Mouse (Mus musculus): ENCODE results near the gene Sirt2.

GRCm38 (mm10) chr7:28780857-28781256, 14.3 kb downstream of the Sirt2 start:
- TF ChIP-seq TAL1 (IDR thresholded peaks at IDR 0.05; ENCODE audit: low read length) = no peak
- no peak for TF ChIP-seq GATA1 (IDR thresholded peaks at IDR 0.05; ENCODE audit: low read length)

Measured in erythroblast, embryonic 14.5 days (primary cell).